Mouse (Mus musculus) kidney, postnatal 0 days (tissue): ENCODE measurements at regions not wholly inside any gene's neighbourhood (a gene's known extent, or its start where the extent isn't known, plus 50 kb on each side); places are given as distances from the start of the nearest gene placed in this dataset.

Source experiments
- ATAC-seq: fragments of 200-750 bp; cut with Nextera tagmentation; replicated peaks from 2 replicates; pipeline ENCODE4 v1.8.0; 2017; ENCODE audit warnings: low read depth, moderate number of reproducible peaks, moderate TSS enrichment, moderate library complexity; ENCODE audit not compliant: low FRiP score
- DNase-seq: peaks from one replicate; pipeline ENCODE4 v3.0.0-alpha.2; 2016; ENCODE audit warnings: low spot score
- H3K27ac ChIP-seq: fragments of 300-500 bp; sonication (generic); 2 replicates; pipeline ENCODE4 v1.5.1; 2014; ENCODE audit warnings: mild to moderate bottlenecking
- H3K27me3 ChIP-seq: fragments of 300-500 bp; sonication (generic); 2 replicates; pipeline ENCODE4 v1.6.1; 2014; ENCODE audit warnings: low read length, mixed read lengths; ENCODE audit not compliant: insufficient read depth
- H3K36me3 ChIP-seq: fragments of 300-500 bp; sonication (generic); 2 replicates; pipeline ENCODE4 v1.6.1; 2014; ENCODE audit warnings: low read length, mixed read lengths; ENCODE audit not compliant: insufficient read depth
- H3K4me1 ChIP-seq: fragments of 300-500 bp; sonication (generic); replicated peaks from 2 replicates; pipeline ENCODE4 v1.6.1; 2014; ENCODE audit warnings: antibody characterized with exemption, low read length, mixed read lengths; ENCODE audit not compliant: insufficient read depth
- H3K4me2 ChIP-seq: fragments of 300-500 bp; sonication (generic); 2 replicates; pipeline ENCODE4 v1.6.1; 2014; ENCODE audit warnings: mild to moderate bottlenecking, low read length, moderate library complexity, mixed read lengths
- H3K4me3 ChIP-seq: fragments of 300-500 bp; sonication (generic); replicated peaks from 2 replicates; pipeline ENCODE4 v1.5.1; 2014; ENCODE audit warnings: low read depth, low read length
- H3K9ac ChIP-seq: fragments of 300-500 bp; sonication (generic); 2 replicates; pipeline ENCODE4 v1.6.1; 2014; ENCODE audit warnings: low read depth, low read length
- H3K9me3 ChIP-seq: fragments of 300-500 bp; sonication (generic); replicated peaks from 2 replicates; pipeline ENCODE4 v1.6.1; 2016; ENCODE audit warnings: low read length, inconsistent platforms, mixed read lengths
- CTCF ChIP-seq: IDR thresholded peaks from 2 replicates; pipeline ENCODE4 v1.5.1; 2016; ENCODE audit warnings: antibody characterized with exemption, low read depth, mild to moderate bottlenecking, moderate library complexity
- WGBS: fragments of 180-500 bp; shearing (Covaris S2); extraction: QIAGEN DNeasy Blood & Tissue Kit; methylation state at CpG from one replicate; pipeline ENCODE4 v1.1.7; 2014; 5-methylcytosine and 5-hydroxymethylcytosine counted together

DNA sequence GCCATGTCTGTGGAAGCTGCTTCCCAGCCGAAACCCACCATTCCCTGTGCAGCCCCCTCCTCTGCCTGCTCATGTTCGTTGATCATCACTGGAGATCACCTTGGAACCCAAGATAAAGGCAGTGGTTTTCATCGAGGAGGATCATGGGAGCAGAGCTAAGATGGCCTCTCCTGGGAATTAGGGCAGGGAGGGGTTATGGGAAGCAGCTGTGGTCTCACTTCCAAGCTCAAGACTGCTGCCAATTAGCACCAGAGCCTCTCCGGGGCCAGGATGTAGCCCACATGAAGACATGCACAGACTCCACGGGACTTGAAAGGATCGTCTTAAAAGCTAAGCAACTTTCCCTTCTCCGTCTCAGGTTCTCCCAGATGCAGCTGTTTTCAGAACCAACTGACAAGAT is 214.1 kb upstream of the Cdh4 start:
- H3K4me2 ChIP-seq: no peak overlapping the region
- TF ChIP-seq CTCF: no peak
- WGBS: 68% methylated on average over 7 of the region's 7 CpGs
- H3K27ac ChIP-seq: no peak overlapping the region
- H3K9ac ChIP-seq: no peak overlapping the region
- DNase-seq (no peak), ATAC-seq (no peak)
- no peak overlapping the region for H3K4me3 ChIP-seq
- H3K4me1 ChIP-seq: no peaks in the 10 kb centered on the region
- H3K9me3 ChIP-seq: no peaks in the 10 kb centered on the region
- no peaks in the 10 kb centered on the region for H3K27me3 ChIP-seq
- H3K36me3 ChIP-seq: no peaks in the 10 kb centered on the region

DNA sequence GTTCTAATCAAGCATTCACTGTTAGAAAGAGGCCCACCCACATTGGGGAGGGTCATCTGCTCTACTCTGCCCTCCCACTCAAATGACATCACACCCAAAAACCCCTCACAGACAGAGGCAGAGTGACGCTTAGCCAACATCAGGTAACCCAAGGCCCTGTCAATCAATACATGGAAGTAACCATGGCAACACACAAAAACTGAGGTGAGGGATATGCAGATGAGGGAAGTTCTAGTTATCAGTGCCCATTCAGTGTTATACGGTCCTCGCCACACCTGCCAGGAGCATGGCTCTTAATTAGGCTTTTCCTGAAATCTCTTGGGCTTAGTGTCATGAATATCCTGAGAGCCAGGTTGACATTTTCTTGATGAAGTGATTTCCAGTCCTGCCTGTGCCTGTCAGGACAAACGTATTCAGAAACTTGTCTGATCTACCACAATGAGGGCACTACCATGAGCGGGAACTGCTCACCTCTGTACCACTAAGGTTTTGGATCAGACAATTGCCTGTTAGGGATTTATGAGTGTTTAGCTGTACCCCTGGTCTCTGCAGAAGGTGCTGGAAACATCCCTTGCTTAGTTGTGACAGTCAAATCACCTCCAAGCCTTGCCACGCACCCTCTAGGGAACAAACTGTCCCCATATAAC is 210.4 kb upstream of the Cdh4 start:
- Histone ChIP-seq H3K27me3 (no peaks in the 10 kb centered on the region), H3K36me3 (no peaks in the 10 kb centered on the region), H3K4me1 (no peaks in the 10 kb centered on the region), H3K9ac (no peak overlapping the region), H3K4me3 (no peak overlapping the region), H3K9me3 (no peaks in the 10 kb centered on the region), H3K27ac (no peak overlapping the region), H3K4me2 (no peak overlapping the region)
- 78% methylated on average over 6 of the region's 6 CpGs for WGBS
- no peak for DNase-seq
- no peak for ATAC-seq
- no peak for TF ChIP-seq CTCF

DNA sequence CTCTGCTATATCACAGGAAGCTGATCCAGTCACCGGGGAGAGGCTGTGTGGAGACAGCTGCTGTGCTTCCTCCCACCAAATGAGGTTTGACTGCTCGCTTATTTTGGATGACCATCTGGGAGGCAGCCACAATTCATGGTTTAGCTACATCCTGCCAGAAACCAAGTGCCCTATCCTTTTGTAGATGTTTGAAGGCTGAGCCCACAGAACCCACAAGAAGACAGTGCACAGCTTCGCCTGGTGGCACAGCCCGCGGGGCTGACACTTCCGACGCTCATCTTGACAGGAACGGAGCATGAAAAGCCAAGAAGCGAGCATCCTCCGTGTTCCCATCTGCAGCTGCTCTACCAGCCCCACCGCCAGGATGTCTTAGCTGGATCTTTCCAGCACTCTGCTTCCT is 204.1 kb upstream of the Cdh4 start:
- WGBS: 85% methylated on average over 11 of the region's 11 CpGs
- H3K4me3 ChIP-seq: no peak overlapping the region
- H3K27ac ChIP-seq: no peak overlapping the region
- no peaks in the 10 kb centered on the region for H3K36me3 ChIP-seq
- no peak overlapping the region for H3K4me2 ChIP-seq
- H3K27me3 ChIP-seq: no peaks in the 10 kb centered on the region
- H3K9ac ChIP-seq: no peak overlapping the region
- H3K9me3 ChIP-seq: no peaks in the 10 kb centered on the region
- TF ChIP-seq CTCF: no peak
- no peak for ATAC-seq
- no peaks in the 10 kb centered on the region for H3K4me1 ChIP-seq
- no peak for DNase-seq

DNA sequence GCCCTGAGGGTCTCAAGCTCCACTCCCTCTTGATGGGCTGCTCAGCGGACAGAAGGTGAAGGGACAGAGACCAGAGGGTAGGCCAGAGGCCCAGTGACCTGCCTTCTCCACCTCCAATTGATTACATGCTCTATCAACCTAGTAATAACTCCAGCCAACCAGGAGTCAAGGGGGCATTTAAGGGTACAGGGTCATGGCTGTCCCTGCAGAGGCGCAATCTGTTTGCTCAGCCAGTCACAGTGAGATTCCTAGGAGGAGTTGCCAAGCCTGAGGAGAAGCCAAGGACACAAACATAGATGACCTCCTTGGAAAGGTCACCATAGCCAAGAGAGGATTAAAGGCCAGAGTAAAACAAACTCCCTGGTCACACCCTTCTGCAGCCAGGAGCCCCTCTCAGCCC is 181.3 kb upstream of the Cdh4 start:
- ATAC-seq: no peak
- no peaks in the 10 kb centered on the region for H3K36me3 ChIP-seq
- no peak overlapping the region for H3K27ac ChIP-seq
- TF ChIP-seq CTCF: no peak
- H3K9ac ChIP-seq: no peak overlapping the region
- no peak overlapping the region for H3K4me3 ChIP-seq
- no peak overlapping the region for H3K4me2 ChIP-seq
- H3K9me3 ChIP-seq: no peaks in the 10 kb centered on the region
- DNase-seq: no peak
- 46% methylated on average over 2 of the region's 2 CpGs for WGBS
- no peaks in the 10 kb centered on the region for H3K4me1 ChIP-seq
- no peaks in the 10 kb centered on the region for H3K27me3 ChIP-seq

DNA sequence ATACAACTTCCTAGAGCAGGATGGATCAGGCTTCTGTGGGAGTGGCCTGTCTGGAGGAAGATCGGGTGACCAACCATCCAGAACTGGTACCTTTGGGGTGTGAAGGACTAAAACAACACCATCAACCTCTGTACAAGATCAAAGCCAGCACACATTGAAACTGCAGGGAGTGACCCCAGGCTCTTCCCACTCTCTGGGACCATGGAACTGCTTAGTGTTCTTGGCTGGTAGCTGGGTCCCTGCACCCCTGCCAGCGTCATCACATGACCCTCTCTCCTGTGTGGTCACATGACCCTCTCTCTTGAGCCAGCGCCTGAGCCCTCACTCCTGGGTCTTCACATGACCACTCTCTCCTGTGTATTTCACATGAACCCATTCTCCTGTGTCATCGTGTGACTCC is 178.3 kb upstream of the Cdh4 start:
- Histone ChIP-seq H3K4me1 (no peaks in the 10 kb centered on the region), H3K27me3 (no peaks in the 10 kb centered on the region), H3K9ac (no peak overlapping the region), H3K36me3 (no peaks in the 10 kb centered on the region), H3K4me3 (no peak overlapping the region), H3K27ac (no peak overlapping the region), H3K9me3 (no peaks in the 10 kb centered on the region), H3K4me2 (no peak overlapping the region)
- DNase-seq (peak; percentile 35), ATAC-seq (peak; percentile 59)
- WGBS: 56% methylated on average over 4 of the region's 4 CpGs
- no peak for TF ChIP-seq CTCF

DNA sequence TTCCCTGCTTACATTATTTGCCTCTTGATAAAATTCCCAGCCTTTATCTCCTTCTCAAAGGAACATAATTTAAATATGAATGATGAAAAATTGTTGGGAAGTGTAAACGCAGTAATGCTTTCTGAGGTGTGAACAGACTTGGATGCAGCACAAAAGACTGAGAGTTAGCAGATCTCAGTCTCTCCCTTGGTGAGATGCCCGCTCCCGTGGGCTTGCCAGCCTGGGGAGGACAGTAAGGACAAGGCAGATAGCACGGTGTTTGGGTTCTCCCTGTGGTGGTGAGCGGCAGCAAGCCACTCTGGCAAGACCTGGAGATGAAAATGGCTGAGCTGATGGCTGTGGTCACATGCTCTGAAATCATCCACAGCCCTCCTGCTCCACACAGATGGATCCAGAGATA is 176.8 kb upstream of the Cdh4 start:
- 68% methylated on average over 5 of the region's 5 CpGs for WGBS
- no peak overlapping the region for H3K9ac ChIP-seq
- no peak for TF ChIP-seq CTCF
- H3K27me3 ChIP-seq: no peaks in the 10 kb centered on the region
- H3K4me3 ChIP-seq: no peak overlapping the region
- no peaks in the 10 kb centered on the region for H3K9me3 ChIP-seq
- no peak for DNase-seq
- H3K36me3 ChIP-seq: no peaks in the 10 kb centered on the region
- ATAC-seq: no peak
- no peak overlapping the region for H3K27ac ChIP-seq
- H3K4me1 ChIP-seq: no peaks in the 10 kb centered on the region
- H3K4me2 ChIP-seq: no peak overlapping the region
